8 mouse cellular contexts compared by ENCODE assay signal in the genomic region with DNA sequence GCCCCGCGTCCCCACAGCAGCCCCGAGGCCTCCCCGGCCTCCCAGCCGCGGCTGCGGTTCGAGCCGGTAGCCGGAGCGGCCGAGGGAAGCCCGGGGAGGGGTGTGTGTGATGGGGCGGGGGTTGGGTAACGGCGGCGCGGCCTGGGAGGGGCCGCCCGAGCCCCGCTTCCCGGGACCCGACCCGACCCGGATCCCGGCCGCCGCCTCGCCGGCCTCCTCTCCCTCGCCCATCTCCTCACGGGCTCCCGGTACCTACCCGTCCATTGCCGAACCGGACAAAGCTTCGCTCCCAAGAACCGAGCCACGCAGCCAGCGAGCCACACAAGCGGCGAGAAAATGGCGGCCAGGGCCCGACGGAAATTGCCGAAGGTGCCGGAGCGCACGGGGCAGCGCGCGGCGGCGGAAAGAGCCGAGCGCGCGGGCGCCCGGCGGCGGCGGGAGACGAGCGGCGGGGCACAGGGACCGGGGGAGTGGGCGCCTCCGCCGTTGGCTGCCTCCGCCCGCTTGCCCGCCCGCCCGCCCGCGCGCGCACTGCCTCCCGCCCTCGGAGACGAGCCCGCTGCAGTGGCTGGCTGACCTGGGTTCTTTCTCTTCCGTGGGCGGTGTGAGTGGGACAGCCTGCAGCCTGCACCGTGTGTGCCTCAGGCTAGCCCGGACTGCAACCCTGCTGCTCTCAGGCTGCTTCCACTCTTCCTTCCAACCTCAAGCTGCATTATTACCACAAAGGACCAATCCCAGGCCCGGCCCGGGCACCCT. TPM values are rescaled to one million over a fixed set of nuclear protein-coding genes. Genes with fewer than 3 reads are reported as not detected.
DNase-seq lines count a peak whose midpoint lies in the region; ATAC-seq lines count a peak whose summit lies in the region.

No protein-coding gene starts in this region.

- peak; percentile 97 for ATAC-seq in hindbrain, embryonic 16.5 days

- H3K4me1 ChIP-seq in hindbrain, embryonic 16.5 days (ENCODE audit: control insufficient read depth, insufficient read depth, low read depth, low read length): peaks cover 15% of the 10 kb centered on the region

- DNase-seq in ZHBTc4 (ENCODE audit: low read depth, low spot score): peak; percentile 79
- DNase-seq in cerebellum, postnatal 4 days (ENCODE audit: low spot score in 2 of 2): peak; percentile 76 to 89
- peak; percentile 83 for DNase-seq in gastrocnemius, adult 18-20 months (ENCODE audit: low spot score)
- peak; percentile 84 to 88 for DNase-seq in left cerebral cortex, adult 18-20 months (ENCODE audit: low spot score in 2 of 2)
- peak; percentile 92 to 93 for DNase-seq in lung, postnatal 4 days
- DNase-seq in retina, postnatal 1 day: peak; percentile 94
- peak; percentile 78 to 84 for DNase-seq in urinary bladder, adult 18-20 months (ENCODE audit: low spot score in 2 of 2)

- WGBS in hindbrain, embryonic 16.5 days: under 1% methylated on average over 45 of the region's 89 CpGs

- H3K27ac ChIP-seq in hindbrain, embryonic 16.5 days (ENCODE audit: low read depth, low read length): peak overlapping the region; percentile 99

- H3K9me3 ChIP-seq in hindbrain, embryonic 16.5 days (ENCODE audit: control insufficient read depth, low read length): no peaks in the 10 kb centered on the region

- H3K27me3 ChIP-seq in hindbrain, embryonic 16.5 days (replicated peaks; ENCODE audit: control insufficient read depth, insufficient read depth, low read length): no peaks in the 10 kb centered on the region

- H3K36me3 ChIP-seq in hindbrain, embryonic 16.5 days (ENCODE audit: control insufficient read depth, insufficient read depth, low read length): no peaks in the 10 kb centered on the region

- H3K4me2 ChIP-seq in hindbrain, embryonic 16.5 days (ENCODE audit: low read length): peak overlapping the region; percentile 80

- H3K9ac ChIP-seq in hindbrain, embryonic 16.5 days (ENCODE audit: low read depth, low read length): peak overlapping the region; percentile 98

- peak overlapping the region; percentile 82 for H3K4me3 ChIP-seq in hindbrain, embryonic 16.5 days (ENCODE audit: low read length)

RNA-seq across cellular contexts. Expression of a gene that starts 1.1 kb away (rescaled TPM):
- 10 to 100 TPM; 16.9 to 20.4 TPM for total RNA-seq in gastrocnemius, adult 18-20 months (2021)
- 205 and 217 TPM in 2 replicates for polyA plus RNA-seq in hindbrain, embryonic 16.5 days (2015; fragmentation: Nextera tagmentation; extraction: Ambion mirVana)
- total RNA-seq in left cerebral cortex, adult 18-20 months (2021): 100 to 1,000 TPM; 111 to 113 TPM

Comparison
In these comparisons a context has a peak if more than half of its experiments do, and no peak if none do; other contexts are left out.
1. Peak in every context shown above with its lines: DNase-seq, ATAC-seq, H3K4me3 ChIP-seq and H3K27ac ChIP-seq.
2. RNA of a gene that starts 1.1 kb away (total RNA-seq): 111 to 113 TPM in left cerebral cortex, adult 18-20 months; 16.9 to 20.4 TPM in gastrocnemius, adult 18-20 months; every median in the first group is over 4 times any median in the second.